Mouse (Mus musculus) testis, adult 2 months (tissue): ENCODE measurements at regions not wholly inside any gene's neighbourhood (a gene's known extent, or its start where the extent isn't known, plus 50 kb on each side); places are given as distances from the start of the nearest gene placed in this dataset.

Experiments used
- CTCF ChIP-seq: fragments of 200-500 bp; IDR thresholded peaks from 2 replicates; pipeline ENCODE4 v1.5.1; 2012; ENCODE audit warnings: low read depth, mild to moderate bottlenecking, inconsistent platforms, low read length, moderate library complexity; ENCODE audit not compliant: control insufficient read depth, insufficient read depth, insufficient replicate concordance
- POLR2A ChIP-seq: fragments of 200-500 bp; IDR thresholded peaks from 2 replicates; pipeline ENCODE4 v1.6.1; 2012; ENCODE audit warnings: low read depth, mild to moderate bottlenecking, inconsistent platforms, low read length, moderate library complexity; ENCODE audit not compliant: control insufficient read depth

DNA sequence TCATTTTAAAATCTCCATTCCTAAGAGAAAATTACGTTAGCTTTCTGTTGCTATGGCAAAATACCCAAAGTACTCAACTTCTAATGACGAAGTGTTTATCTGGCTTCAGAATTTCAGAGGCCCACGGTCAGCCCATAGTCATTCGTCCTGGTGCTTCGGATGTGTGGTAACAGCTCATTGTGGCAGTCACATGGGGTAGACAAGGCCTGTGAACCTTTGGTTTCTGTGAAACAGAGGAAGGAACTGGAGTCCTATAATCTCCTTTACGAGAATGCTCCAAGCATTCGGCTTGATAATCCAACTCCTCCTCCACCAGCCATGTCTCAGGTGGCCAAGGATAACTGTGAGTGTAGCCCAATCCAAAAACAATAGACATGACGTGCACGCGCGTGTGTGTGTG lies 84.2 kb downstream of the Rchy1 start:
- TF ChIP-seq CTCF (no peak), POLR2A (no peak)
